19 mouse cellular contexts compared by ENCODE assay signal in the genomic region with DNA sequence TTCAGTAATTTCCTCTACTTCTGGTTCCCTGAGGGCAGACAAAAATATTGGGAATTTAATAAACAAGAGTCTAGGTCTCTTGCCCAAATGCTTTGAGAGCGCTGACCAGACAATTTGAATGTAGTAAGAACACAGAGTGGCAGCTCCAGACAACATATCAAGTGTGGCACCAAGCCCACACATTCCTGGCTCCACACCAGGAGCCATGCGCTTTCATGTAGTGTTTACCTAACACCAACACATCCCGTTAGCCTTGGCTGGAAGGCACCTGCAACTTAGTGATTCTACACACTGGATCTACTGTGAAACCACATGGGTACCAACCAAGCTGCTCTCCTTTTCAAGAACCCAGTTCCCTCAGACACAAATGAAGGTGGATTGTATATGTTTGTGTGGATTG. TPM values are rescaled to one million over a fixed set of nuclear protein-coding genes. Genes with fewer than 3 reads are reported as not detected.
A peak's percentile ranks its signal among the peaks of the same experiment; 100 is the strongest.
DNase-seq lines count a peak whose midpoint lies in the region; ATAC-seq and TF ChIP-seq lines count a peak whose summit lies in the region.
"Had no signal": no experiment of that assay in that cellular context is flagged by ENCODE, and none has a peak within 500 bp of the region (broad histone marks: within the 10 kb centered on the region; RNA-seq: fewer than 3 reads in every experiment).

No protein-coding gene starts in this region.

- ATAC-seq in kidney, embryonic 16.5 days (ENCODE audit: low FRiP score, low TSS enrichment) = no peak
- 0 out of 2 replicates have a peak, but pooled peaks have one; percentile 33 for ATAC-seq in heart, postnatal 0 days (ENCODE audit: insufficient read depth, low read depth)
- ATAC-seq: hindbrain, embryonic 16.5 days; Patski had no signal

- no peak overlapping the region for H3K4me3 ChIP-seq in kidney, embryonic 16.5 days (ENCODE audit: low read length)
- H3K4me3 ChIP-seq in heart, postnatal 0 days (ENCODE audit: low read depth, low read length) = no peak overlapping the region
- H3K4me3 ChIP-seq: embryonic facial prominence, embryonic 15.5 days; forebrain, embryonic 12.5 days; limb, embryonic 15.5 days; midbrain, embryonic 12.5 days; stomach, embryonic 15.5 days had no signal

- TF ChIP-seq CTCF in heart, postnatal 0 days (IDR thresholded peaks at IDR 0.05; ENCODE audit: low read depth) = no peak

- no peak overlapping the region for H3K27ac ChIP-seq in kidney, embryonic 16.5 days (ENCODE audit: low read length)
- H3K27ac ChIP-seq in heart, postnatal 0 days (ENCODE audit: low read depth) = 0 out of 2 replicates have a peak overlapping the region, but pooled peaks have one; percentile 34
- H3K27ac ChIP-seq: embryonic facial prominence, embryonic 15.5 days; forebrain, embryonic 12.5 days; kidney, postnatal 0 days; limb, embryonic 15.5 days; macrophage; midbrain, embryonic 12.5 days; stomach, embryonic 15.5 days had no signal

- 78% methylated on average over 3 of the region's 3 CpGs for WGBS in kidney, embryonic 16.5 days
- 23% methylated on average over 3 of the region's 3 CpGs for WGBS in heart, postnatal 0 days

- H3K36me3 ChIP-seq in kidney, embryonic 16.5 days (ENCODE audit: insufficient read depth, low read length) = no peaks in the 10 kb centered on the region
- no peaks in the 10 kb centered on the region for H3K36me3 ChIP-seq in heart, postnatal 0 days (replicated peaks; ENCODE audit: control insufficient read depth, insufficient read depth, low read length)
- H3K36me3 ChIP-seq: embryonic facial prominence, embryonic 15.5 days; forebrain, embryonic 12.5 days; limb, embryonic 15.5 days; midbrain, embryonic 12.5 days; stomach, embryonic 15.5 days had no signal

- no peaks in the 10 kb centered on the region for H3K9me3 ChIP-seq in kidney, embryonic 16.5 days (ENCODE audit: low read length)
- no peaks in the 10 kb centered on the region for H3K9me3 ChIP-seq in heart, postnatal 0 days (replicated peaks; ENCODE audit: control insufficient read depth, low read length)
- H3K9me3 ChIP-seq: embryonic facial prominence, embryonic 15.5 days; forebrain, embryonic 12.5 days; limb, embryonic 15.5 days; midbrain, embryonic 12.5 days; stomach, embryonic 15.5 days had no signal

- no peak overlapping the region for H3K4me2 ChIP-seq in kidney, embryonic 16.5 days (replicated peaks; ENCODE audit: low read depth, low read length)
- H3K4me2 ChIP-seq in heart, postnatal 0 days (ENCODE audit: low read depth, low read length) = no peak overlapping the region
- H3K4me2 ChIP-seq: embryonic facial prominence, embryonic 15.5 days; forebrain, embryonic 12.5 days; limb, embryonic 15.5 days; midbrain, embryonic 12.5 days; stomach, embryonic 15.5 days had no signal

- TF ChIP-seq EP300 in heart, postnatal 0 days (IDR thresholded peaks at IDR 0.05; ENCODE audit: low read depth) = no peak

- H3K4me1 ChIP-seq in kidney, embryonic 16.5 days (ENCODE audit: insufficient read depth, low read length) = no peaks in the 10 kb centered on the region
- peaks cover 12% of the 10 kb centered on the region for H3K4me1 ChIP-seq in heart, postnatal 0 days (ENCODE audit: control insufficient read depth, insufficient read depth)
- H3K4me1 ChIP-seq: embryonic facial prominence, embryonic 15.5 days; forebrain, embryonic 12.5 days; limb, embryonic 15.5 days; midbrain, embryonic 12.5 days; stomach, embryonic 15.5 days had no signal

- DNase-seq in cerebellum, postnatal 14 days = peak; percentile 23 to 56
- no peak for DNase-seq in cerebellum, adult 11 months
- peak; percentile 41 for DNase-seq in kidney, adult 9 months
- peak; percentile 37 for DNase-seq in heart, postnatal 0 days (ENCODE audit: low spot score)
- DNase-seq in lung, postnatal 25 days (ENCODE audit: low spot score) = peak; percentile 21
- DNase-seq in thymus, postnatal 10 days (ENCODE audit: low spot score in 2 of 2) = no peak
- DNase-seq: cerebellum, adult 8-10 months; right cerebral cortex, adult 18-20 months; thymus, postnatal 25 days had no signal

- H3K9ac ChIP-seq in kidney, embryonic 16.5 days (replicated peaks; ENCODE audit: low read length) = no peak overlapping the region
- H3K9ac ChIP-seq in heart, postnatal 0 days (replicated peaks; ENCODE audit: low read depth, low read length) = no peak overlapping the region
- H3K9ac ChIP-seq: embryonic facial prominence, embryonic 15.5 days; forebrain, embryonic 12.5 days; limb, embryonic 15.5 days; midbrain, embryonic 12.5 days; stomach, embryonic 15.5 days had no signal

- no peaks in the 10 kb centered on the region for H3K27me3 ChIP-seq in kidney, embryonic 16.5 days (ENCODE audit: insufficient read depth, low read length)
- H3K27me3 ChIP-seq in heart, postnatal 0 days (ENCODE audit: control insufficient read depth, insufficient read depth, low read length) = no peaks in the 10 kb centered on the region
- H3K27me3 ChIP-seq: embryonic facial prominence, embryonic 15.5 days; forebrain, embryonic 12.5 days; limb, embryonic 15.5 days; midbrain, embryonic 12.5 days; Patski; stomach, embryonic 15.5 days had no signal

RNA-seq across cellular contexts. Expression of gene Stk35, which starts 45.5 kb away (rescaled TPM):
- polyA plus RNA-seq in kidney, embryonic 16.5 days (2015; fragmentation: Nextera tagmentation; extraction: Ambion mirVana) = 9.2 and 9.4 TPM in 2 replicates
- total RNA-seq in heart, postnatal 0 days (2014; rRNA removed; ENCODE audit: low replicate concordance) = 11.0 and 11.1 TPM in 2 replicates
- 4.5 and 4.7 TPM in 2 replicates for polyA plus RNA-seq in heart, postnatal 0 days (2015; fragmentation: Nextera tagmentation; extraction: Ambion mirVana)

Comparison
In these comparisons a context has a peak if more than half of its experiments do, and no peak if none do; other contexts are left out.
1. DNase-seq: peak in cerebellum, postnatal 14 days (2 of 2), kidney, adult 9 months (single experiment), heart, postnatal 0 days (single experiment) and lung, postnatal 25 days (single experiment); none in cerebellum, adult 11 months (single experiment) and thymus, postnatal 10 days (0 of 2).